24 mouse cellular contexts compared by ENCODE assay signal in genomic region chr11:35421728-35422127, GRCm38 (mm10).
"Had no signal": no experiment of that assay in that cellular context is flagged by ENCODE, and none has a peak within 500 bp of the region (broad histone marks: within the 10 kb centered on the region; RNA-seq: fewer than 3 reads in every experiment).

No protein-coding gene starts in this region.

- H3K27ac ChIP-seq: intestine, embryonic 15.5 days; kidney, embryonic 15.5 days; limb, embryonic 12.5 days; limb, embryonic 15.5 days; liver, embryonic 14.5 days; midbrain, embryonic 10.5 days; midbrain, embryonic 13.5 days; neural tube, embryonic 13.5 days; stomach, postnatal 0 days had no signal

- H3K4me1 ChIP-seq: megakaryocyte, embryonic 14.5 days had no signal

- H3K4me2 ChIP-seq: intestine, embryonic 15.5 days; kidney, embryonic 15.5 days; limb, embryonic 12.5 days; limb, embryonic 15.5 days; liver, embryonic 11.5 days; midbrain, embryonic 13.5 days; neural tube, embryonic 13.5 days had no signal

- H3K9ac ChIP-seq: intestine, embryonic 15.5 days; kidney, embryonic 15.5 days; limb, embryonic 12.5 days; limb, embryonic 15.5 days; liver, embryonic 14.5 days; liver, postnatal 0 days; midbrain, embryonic 13.5 days; neural tube, embryonic 13.5 days had no signal

- ATAC-seq: intestine, embryonic 15.5 days; liver, postnatal 0 days; midbrain, embryonic 13.5 days; midbrain, embryonic 16.5 days had no signal

- H3K27me3 ChIP-seq: intestine, embryonic 15.5 days; kidney, embryonic 15.5 days; limb, embryonic 12.5 days; limb, embryonic 15.5 days; megakaryocyte, embryonic 14.5 days; neural tube, embryonic 13.5 days had no signal

- H3K9me3 ChIP-seq: intestine, embryonic 15.5 days; kidney, embryonic 15.5 days; limb, embryonic 12.5 days; limb, embryonic 15.5 days; megakaryocyte, embryonic 14.5 days; midbrain, embryonic 10.5 days; midbrain, embryonic 13.5 days; neural tube, embryonic 13.5 days had no signal

- H3K4me3 ChIP-seq: intestine, embryonic 15.5 days; kidney, embryonic 15.5 days; limb, embryonic 12.5 days; limb, embryonic 15.5 days; megakaryocyte, embryonic 14.5 days; midbrain, embryonic 10.5 days; midbrain, embryonic 13.5 days; myocyte; neural tube, embryonic 13.5 days had no signal

- DNase-seq: kidney, adult 11 months; kidney, adult 8-10 months; kidney, postnatal 10 days; kidney, postnatal 4 days; left cerebral cortex, postnatal 4 days; liver, postnatal 0 days; retina, postnatal 1 day; right cerebral cortex, postnatal 4 days; thymus, adult 2 months; thymus, postnatal 14 days; thymus, postnatal 4 days had no signal

- H3K36me3 ChIP-seq: intestine, embryonic 15.5 days; kidney, embryonic 15.5 days; limb, embryonic 12.5 days; limb, embryonic 15.5 days; midbrain, embryonic 10.5 days; midbrain, embryonic 13.5 days; neural tube, embryonic 13.5 days had no signal
